Mouse (Mus musculus) left cerebral cortex, adult 9 months (tissue): ENCODE measurements at regions not wholly inside any gene's neighbourhood (a gene's known extent, or its start where the extent isn't known, plus 50 kb on each side); places are given as distances from the start of the nearest gene placed in this dataset.
"Not testable (repeated sequence)": the region's sequence is repeated elsewhere in the genome, so short reads cannot be mapped to it uniquely, and the experiment has no call there.

ENCODE experiments used
- DNase-seq, 2 experiments: peaks; one replicate each; pipeline ENCODE4 v3.0.0; 2022; ENCODE audit warnings: low spot score in 2 of 2

GRCm38 (mm10) chr3:157371509-157371908 lies 162.5 kb upstream of the Zranb2 start:
- no peak for DNase-seq

- DNase-seq = no peak
These were observed 160.6 kb upstream of the Zranb2 start for GRCm38 (mm10) chr3:157373333-157373732.

- DNase-seq = no peak
These were observed 159.8 kb upstream of the Zranb2 start for GRCm38 (mm10) chr3:157374178-157374577.

GRCm38 (mm10) chr3:157377531-157377930 lies 156.4 kb upstream of the Zranb2 start:
- no peak for DNase-seq

GRCm38 (mm10) chr3:157378127-157378526 lies 155.8 kb upstream of the Zranb2 start:
- no peak for DNase-seq

- DNase-seq = no peak
These were observed 142.1 kb upstream of the Zranb2 start for GRCm38 (mm10) chr3:157391835-157392234.

GRCm38 (mm10) chr3:157393903-157394302 lies 140.1 kb upstream of the Zranb2 start:
- no peak for DNase-seq

GRCm38 (mm10) chr3:157399909-157400308 lies 134.1 kb upstream of the Zranb2 start:
- no peak for DNase-seq

GRCm38 (mm10) chr3:157404054-157404453 lies 129.9 kb upstream of the Zranb2 start:
- no peak for DNase-seq

- not testable (repeated sequence) for DNase-seq
These were observed 110.5 kb upstream of the Zranb2 start for GRCm38 (mm10) chr3:157423447-157423846.

- no peak for DNase-seq
These were observed 107.2 kb upstream of the Zranb2 start for GRCm38 (mm10) chr3:157426720-157427119.

- DNase-seq = peak in 1 of 2 experiments; percentile 66
These were observed 84.2 kb upstream of the Zranb2 start for GRCm38 (mm10) chr3:157449794-157450193.

- no peak for DNase-seq
These were observed 62.4 kb upstream of the Zranb2 start for GRCm38 (mm10) chr3:157471600-157471999.

GRCm38 (mm10) chr3:157472674-157473073 lies 61.3 kb upstream of the Zranb2 start:
- no peak for DNase-seq

- no peak for DNase-seq
These were observed 56.2 kb upstream of the Zranb2 start for GRCm38 (mm10) chr3:157477731-157478130.
